8 mouse cellular contexts compared by ENCODE assay signal in genomic region chr9:103595190-103595837, GRCm38 (mm10).
DNase-seq lines count a peak whose midpoint lies in the region; ATAC-seq and TF ChIP-seq lines count a peak whose summit lies in the region.

No protein-coding gene starts in this region.

- TF ChIP-seq CTCF in liver, postnatal 0 days (IDR thresholded peaks at IDR 0.05; ENCODE audit: low read depth), result no peak

- H3K27me3 ChIP-seq in liver, postnatal 0 days (ENCODE audit: insufficient read depth, low read length), result no peaks in the 10 kb centered on the region
- no peaks in the 10 kb centered on the region for H3K27me3 ChIP-seq in liver, embryonic 11.5 days (replicated peaks; ENCODE audit: control insufficient read depth, insufficient read depth, low read length)
- no peaks in the 10 kb centered on the region for H3K27me3 ChIP-seq in forebrain, embryonic 16.5 days (replicated peaks; ENCODE audit: control insufficient read depth, insufficient read depth, low read length)
- no peaks in the 10 kb centered on the region for H3K27me3 ChIP-seq in neural tube, embryonic 14.5 days (ENCODE audit: control insufficient read depth, insufficient read depth, low read length)

- no peaks in the 10 kb centered on the region for H3K36me3 ChIP-seq in liver, postnatal 0 days (replicated peaks; ENCODE audit: insufficient read depth, low read length)
- no peaks in the 10 kb centered on the region for H3K36me3 ChIP-seq in liver, embryonic 11.5 days (ENCODE audit: control insufficient read depth, insufficient read depth, low read length)
- H3K36me3 ChIP-seq in forebrain, embryonic 16.5 days (ENCODE audit: control insufficient read depth, insufficient read depth), result no peaks in the 10 kb centered on the region
- no peaks in the 10 kb centered on the region for H3K36me3 ChIP-seq in neural tube, embryonic 14.5 days (ENCODE audit: control insufficient read depth, insufficient read depth, low read length)

- no peak overlapping the region for H3K4me2 ChIP-seq in liver, postnatal 0 days (ENCODE audit: low read depth, low read length)
- no peak overlapping the region for H3K4me2 ChIP-seq in liver, embryonic 11.5 days
- no peak overlapping the region for H3K4me2 ChIP-seq in forebrain, embryonic 16.5 days (ENCODE audit: low read length)
- H3K4me2 ChIP-seq in neural tube, embryonic 14.5 days (ENCODE audit: low read depth, low read length), result no peak overlapping the region

- H3K4me3 ChIP-seq in liver, postnatal 0 days (ENCODE audit: low read depth, low read length), result no peak overlapping the region
- H3K4me3 ChIP-seq in liver, embryonic 11.5 days (ENCODE audit: low read depth, low read length), result no peak overlapping the region
- no peak overlapping the region for H3K4me3 ChIP-seq in forebrain, embryonic 16.5 days (replicated peaks; ENCODE audit: low read length)
- H3K4me3 ChIP-seq in neural tube, embryonic 14.5 days (ENCODE audit: low read depth, low read length), result no peak overlapping the region

- H3K9me3 ChIP-seq in liver, postnatal 0 days (ENCODE audit: low read length), result no peaks in the 10 kb centered on the region
- H3K9me3 ChIP-seq in liver, embryonic 11.5 days (ENCODE audit: control insufficient read depth, low read length), result no peaks in the 10 kb centered on the region
- no peaks in the 10 kb centered on the region for H3K9me3 ChIP-seq in forebrain, embryonic 16.5 days (ENCODE audit: control insufficient read depth, low read length)
- H3K9me3 ChIP-seq in neural tube, embryonic 14.5 days (ENCODE audit: control insufficient read depth, low read length), result no peaks in the 10 kb centered on the region

- H3K9ac ChIP-seq in liver, postnatal 0 days (replicated peaks), result no peak overlapping the region
- no peak overlapping the region for H3K9ac ChIP-seq in liver, embryonic 11.5 days (ENCODE audit: low read depth, low read length)
- H3K9ac ChIP-seq in forebrain, embryonic 16.5 days (replicated peaks; ENCODE audit: low read depth, low read length), result no peak overlapping the region
- H3K9ac ChIP-seq in neural tube, embryonic 14.5 days (replicated peaks; ENCODE audit: low read depth, low read length), result no peak overlapping the region

- 59% methylated on average over 6 of the region's 6 CpGs for WGBS in liver, postnatal 0 days (ENCODE audit: insufficient replicate concordance)
- WGBS in liver, embryonic 11.5 days, result 66% methylated on average over 6 of the region's 6 CpGs
- 14% methylated on average over 6 of the region's 6 CpGs for WGBS in forebrain, embryonic 16.5 days
- WGBS in neural tube, embryonic 14.5 days, result 16% methylated on average over 6 of the region's 6 CpGs

- peak; percentile 16 for DNase-seq in liver, postnatal 0 days
- DNase-seq in liver, embryonic 11.5 days (ENCODE audit: low spot score), result no peak
- peak; percentile 62 for DNase-seq in left cerebral cortex, adult 11 months (ENCODE audit: low spot score)
- DNase-seq in T-cell, adult 2 months (ENCODE audit: low spot score), result no peak
- no peak for DNase-seq in ovary, adult 18-20 months (ENCODE audit: low spot score)

- TF ChIP-seq EP300 in liver, postnatal 0 days (IDR thresholded peaks at IDR 0.05; ENCODE audit: low read depth), result no peak

- no peak for ATAC-seq in liver, postnatal 0 days
- ATAC-seq in liver, embryonic 11.5 days (replicated peaks; ENCODE audit: low FRiP score), result no peak
- peak; percentile 93 for ATAC-seq in forebrain, embryonic 16.5 days
- ATAC-seq in neural tube, embryonic 14.5 days (ENCODE audit: low read depth), result peak; percentile 92
- no peak for ATAC-seq in granulocyte monocyte progenitor cell, adult 5-6 weeks (replicated peaks; ENCODE audit: poor library complexity, severe bottlenecking)

- H3K27ac ChIP-seq in liver, postnatal 0 days (ENCODE audit: low read depth), result no peak overlapping the region
- H3K27ac ChIP-seq in liver, embryonic 11.5 days (ENCODE audit: low read depth, low read length), result no peak overlapping the region
- no peak overlapping the region; the same call in 1 of the 2 replicates for H3K27ac ChIP-seq in forebrain, embryonic 16.5 days (ENCODE audit: low read length)
- no peak overlapping the region for H3K27ac ChIP-seq in neural tube, embryonic 14.5 days (ENCODE audit: low read depth, low read length)

- 0 out of 2 replicates have a peak, but pooled peaks cover 3% of the 10 kb centered on the region for H3K4me1 ChIP-seq in liver, postnatal 0 days (ENCODE audit: insufficient read depth)
- no peaks in the 10 kb centered on the region for H3K4me1 ChIP-seq in liver, embryonic 11.5 days (replicated peaks; ENCODE audit: control insufficient read depth, insufficient read depth, low read length)
- H3K4me1 ChIP-seq in forebrain, embryonic 16.5 days (replicated peaks; ENCODE audit: control insufficient read depth, insufficient read depth, low read length), result peaks cover 23% of the 10 kb centered on the region
- H3K4me1 ChIP-seq in neural tube, embryonic 14.5 days (ENCODE audit: control insufficient read depth, insufficient read depth, low read length), result peaks cover 16% of the 10 kb centered on the region; the same call in 1 of the 2 replicates

Comparison
In these comparisons a context has a peak if more than half of its experiments do, and no peak if none do; other contexts are left out.
1. DNase-seq: peak in liver, postnatal 0 days (single experiment) and left cerebral cortex, adult 11 months (single experiment); none in liver, embryonic 11.5 days (single experiment), T-cell, adult 2 months (single experiment) and ovary, adult 18-20 months (single experiment).
2. ATAC-seq: peak in forebrain, embryonic 16.5 days (single experiment) and neural tube, embryonic 14.5 days (single experiment); none in liver, postnatal 0 days (single experiment), liver, embryonic 11.5 days (single experiment) and granulocyte monocyte progenitor cell, adult 5-6 weeks (single experiment).